Mouse (Mus musculus): Measurements from ENCODE around the gene Tomm34. TPM values are rescaled to one million over a fixed set of nuclear protein-coding genes. Genes with fewer than 3 reads are reported as not detected.

The Tomm34 gene
- polyA plus RNA-seq, 1 experiment from 2014 or later: 50.4 TPM

GRCm38 (mm10) chr2:164082175-164082574 lies 11.2 kb upstream of the Tomm34 start:
- ATAC-seq: no peak
- no peaks in the 10 kb centered on the region for H3K27me3 ChIP-seq (ENCODE audit: control insufficient read depth, insufficient read depth, low read depth, low read length)
- no peak overlapping the region for H3K9ac ChIP-seq (ENCODE audit: low read depth, low read length)
- no peak overlapping the region for H3K27ac ChIP-seq (ENCODE audit: low read length)
- no peaks in the 10 kb centered on the region for H3K4me1 ChIP-seq (ENCODE audit: control insufficient read depth, insufficient read depth, low read length)
- no peak overlapping the region for H3K4me2 ChIP-seq (ENCODE audit: low read length)
- no peaks in the 10 kb centered on the region for H3K9me3 ChIP-seq (replicated peaks; ENCODE audit: control insufficient read depth, low read length, poor library complexity, severe bottlenecking)
- no peak overlapping the region for H3K4me3 ChIP-seq (ENCODE audit: low read depth, low read length)
- peaks cover 40% of the 10 kb centered on the region for H3K36me3 ChIP-seq (ENCODE audit: control insufficient read depth, insufficient read depth, low read length)
- 97% methylated on average over 10 of the region's 10 CpGs for WGBS

DNA sequence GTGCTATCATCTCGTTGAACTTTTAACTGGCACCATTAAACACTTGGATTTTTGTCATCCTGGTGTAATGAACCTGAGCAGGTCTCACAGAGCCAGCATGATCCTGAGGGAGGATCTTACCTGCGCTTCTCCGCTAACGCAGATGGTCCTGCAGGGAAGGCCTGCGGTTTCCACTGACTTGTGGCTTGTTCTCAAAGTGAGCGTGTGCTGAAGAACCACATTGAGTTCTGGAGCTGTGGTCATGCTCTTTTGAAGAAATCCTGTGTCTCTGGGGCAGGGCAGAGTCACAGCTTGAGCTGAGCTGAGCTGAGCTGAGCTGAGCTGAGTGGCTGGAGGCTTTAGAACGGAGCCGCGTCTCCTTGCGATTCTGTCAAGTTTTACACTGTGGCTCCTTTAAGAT lies 10.6 kb upstream of the Tomm34 start:
- 99% methylated on average over 10 of the region's 10 CpGs for WGBS
- H3K4me3 ChIP-seq (ENCODE audit: low read depth, low read length): no peak overlapping the region
- no peak overlapping the region for H3K9ac ChIP-seq (ENCODE audit: low read depth, low read length)
- H3K36me3 ChIP-seq (ENCODE audit: control insufficient read depth, insufficient read depth, low read length): peaks cover 37% of the 10 kb centered on the region
- H3K9me3 ChIP-seq (replicated peaks; ENCODE audit: control insufficient read depth, low read length, poor library complexity, severe bottlenecking): no peaks in the 10 kb centered on the region
- no peak overlapping the region for H3K4me2 ChIP-seq (ENCODE audit: low read length)
- no peaks in the 10 kb centered on the region for H3K4me1 ChIP-seq (ENCODE audit: control insufficient read depth, insufficient read depth, low read length)
- H3K27ac ChIP-seq (ENCODE audit: low read length): no peak overlapping the region
- no peaks in the 10 kb centered on the region for H3K27me3 ChIP-seq (ENCODE audit: control insufficient read depth, insufficient read depth, low read depth, low read length)
- ATAC-seq: no peak

GRCm38 (mm10) chr2:164079488-164079887 lies 8.5 kb upstream of the Tomm34 start:
- no peak for ATAC-seq
- peaks cover 12% of the 10 kb centered on the region for H3K4me1 ChIP-seq (ENCODE audit: control insufficient read depth, insufficient read depth, low read length)
- H3K27ac ChIP-seq (ENCODE audit: low read length): no peak overlapping the region
- no peaks in the 10 kb centered on the region for H3K27me3 ChIP-seq (ENCODE audit: control insufficient read depth, insufficient read depth, low read depth, low read length)
- H3K4me3 ChIP-seq (ENCODE audit: low read depth, low read length): no peak overlapping the region
- 90% methylated on average over 6 of the region's 6 CpGs for WGBS
- no peak overlapping the region for H3K4me2 ChIP-seq (ENCODE audit: low read length)
- H3K9ac ChIP-seq (ENCODE audit: low read depth, low read length): no peak overlapping the region
- no peaks in the 10 kb centered on the region for H3K9me3 ChIP-seq (replicated peaks; ENCODE audit: control insufficient read depth, low read length, poor library complexity, severe bottlenecking)
- H3K36me3 ChIP-seq (ENCODE audit: control insufficient read depth, insufficient read depth, low read length): peaks cover 33% of the 10 kb centered on the region

GRCm38 (mm10) chr2:164077875-164078274 lies 6.9 kb upstream of the Tomm34 start:
- ATAC-seq: no peak
- WGBS: 88% methylated on average over 5 of the region's 5 CpGs
- no peak overlapping the region for H3K4me3 ChIP-seq (ENCODE audit: low read depth, low read length)
- no peak overlapping the region for H3K4me2 ChIP-seq (ENCODE audit: low read length)
- peaks cover 12% of the 10 kb centered on the region for H3K4me1 ChIP-seq (ENCODE audit: control insufficient read depth, insufficient read depth, low read length)
- H3K36me3 ChIP-seq (ENCODE audit: control insufficient read depth, insufficient read depth, low read length): peaks cover 25% of the 10 kb centered on the region
- H3K27ac ChIP-seq (ENCODE audit: low read length): no peak overlapping the region
- no peaks in the 10 kb centered on the region for H3K9me3 ChIP-seq (replicated peaks; ENCODE audit: control insufficient read depth, low read length, poor library complexity, severe bottlenecking)
- no peak overlapping the region for H3K9ac ChIP-seq (ENCODE audit: low read depth, low read length)
- no peaks in the 10 kb centered on the region for H3K27me3 ChIP-seq (ENCODE audit: control insufficient read depth, insufficient read depth, low read depth, low read length)

DNA sequence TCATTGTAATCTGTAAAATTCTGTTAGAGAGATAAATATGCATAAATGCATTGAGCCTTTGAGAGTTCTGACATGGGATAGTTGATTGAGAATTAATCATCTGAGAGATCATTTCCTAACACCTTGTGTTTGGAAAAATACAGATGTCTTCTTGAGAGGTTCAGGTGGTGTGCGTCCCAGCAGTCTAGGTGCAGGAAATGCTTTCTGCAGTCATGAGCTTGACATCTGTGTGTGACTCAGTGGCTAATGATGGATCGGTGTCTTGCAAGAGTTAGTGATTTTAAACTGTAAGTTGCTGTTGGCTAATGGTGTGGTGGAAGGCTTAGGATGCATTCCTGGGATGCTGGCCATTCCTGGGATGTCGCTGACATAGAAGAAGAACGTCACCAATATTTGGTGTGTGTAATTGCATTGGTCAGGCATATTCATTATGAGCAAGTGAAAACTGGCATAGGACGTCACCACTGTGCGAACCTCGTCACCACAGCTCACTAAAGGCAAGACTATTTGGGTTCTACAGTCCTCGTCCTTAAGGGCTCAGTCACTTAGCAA lies 6.0 kb upstream of the Tomm34 start:
- Histone ChIP-seq H3K9ac (ENCODE audit: low read depth, low read length) (no peak overlapping the region), H3K36me3 (ENCODE audit: control insufficient read depth, insufficient read depth, low read length) (peaks cover 18% of the 10 kb centered on the region), H3K4me2 (ENCODE audit: low read length) (no peak overlapping the region), H3K4me1 (ENCODE audit: control insufficient read depth, insufficient read depth, low read length) (peaks cover 12% of the 10 kb centered on the region), H3K4me3 (ENCODE audit: low read depth, low read length) (no peak overlapping the region), H3K27ac (ENCODE audit: low read length) (no peak overlapping the region), H3K27me3 (ENCODE audit: control insufficient read depth, insufficient read depth, low read depth, low read length) (no peaks in the 10 kb centered on the region), H3K9me3 (replicated peaks; ENCODE audit: control insufficient read depth, low read length, poor library complexity, severe bottlenecking) (no peaks in the 10 kb centered on the region)
- ATAC-seq: no peak
- WGBS: 92% methylated on average over 8 of the region's 8 CpGs

DNA sequence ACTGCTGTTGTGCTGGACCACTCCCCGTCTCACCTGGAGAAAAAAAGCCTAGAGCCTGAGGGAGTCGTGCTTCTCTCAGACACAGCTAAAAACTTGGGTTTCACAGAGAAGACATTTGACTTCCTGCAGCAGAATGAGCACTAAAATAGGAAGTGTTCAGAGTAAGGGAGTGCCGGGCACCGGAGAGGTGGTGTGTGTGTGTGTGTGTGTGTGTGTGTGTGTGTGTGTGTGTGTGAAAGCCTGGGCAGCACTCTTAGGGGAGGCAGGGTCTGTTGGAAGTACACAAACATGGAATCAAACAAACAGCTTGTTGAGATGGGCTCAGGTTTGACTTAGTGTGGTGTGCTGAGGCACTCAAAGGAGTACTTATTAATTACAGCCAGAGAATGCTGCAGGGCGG lies 4.1 kb upstream of the Tomm34 start:
- ATAC-seq: no peak
- Histone ChIP-seq H3K36me3 (ENCODE audit: control insufficient read depth, insufficient read depth, low read length) (0 out of 2 replicates have a peak, but pooled peaks cover under 1% of the 10 kb centered on the region), H3K4me3 (ENCODE audit: low read depth, low read length) (peak overlapping the region; percentile 94), H3K4me1 (ENCODE audit: control insufficient read depth, insufficient read depth, low read length) (peaks cover 12% of the 10 kb centered on the region), H3K9me3 (replicated peaks; ENCODE audit: control insufficient read depth, low read length, poor library complexity, severe bottlenecking) (no peaks in the 10 kb centered on the region), H3K4me2 (ENCODE audit: low read length) (peak overlapping the region; percentile 86), H3K27me3 (ENCODE audit: control insufficient read depth, insufficient read depth, low read depth, low read length) (no peaks in the 10 kb centered on the region), H3K27ac (ENCODE audit: low read length) (no peak overlapping the region), H3K9ac (ENCODE audit: low read depth, low read length) (peak overlapping the region; percentile 97; the same call in 1 of the 2 replicates)
- 52% methylated on average over 5 of the region's 5 CpGs for WGBS

DNA sequence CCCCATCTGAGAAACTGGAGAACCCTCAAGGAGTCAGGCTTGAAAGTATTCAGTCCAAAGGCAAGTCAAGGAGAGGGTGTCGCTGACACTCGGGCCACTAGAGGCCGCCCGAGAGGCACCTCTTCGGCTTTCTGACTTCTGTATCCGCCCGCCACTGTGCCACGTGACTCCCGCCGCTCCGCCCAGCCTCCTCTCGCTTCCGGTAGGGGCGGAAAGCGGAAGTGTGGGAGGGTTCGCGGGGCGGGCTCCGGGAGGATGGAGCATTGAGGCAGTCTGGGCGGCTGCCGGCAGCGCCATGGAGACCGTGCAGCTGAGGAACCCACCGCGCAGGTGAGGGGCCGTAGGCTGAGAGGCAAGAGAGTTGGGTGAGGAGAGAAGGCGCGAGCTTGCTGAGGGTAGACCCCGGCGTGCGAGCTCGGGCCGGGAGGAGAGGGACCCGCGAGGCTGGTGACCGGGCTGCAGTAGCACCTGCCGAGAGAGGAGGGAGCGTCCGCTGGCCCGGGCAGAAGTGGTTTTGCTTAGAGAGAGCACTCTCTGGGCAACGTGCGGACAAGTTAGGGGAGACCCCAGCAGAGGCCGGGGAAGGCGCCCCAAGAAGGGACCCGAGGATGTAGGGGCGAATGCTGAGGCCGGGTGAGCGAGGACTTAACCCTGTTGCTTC lies 3.1 kb upstream of the Tomm34 start:
- Histone ChIP-seq H3K9ac (ENCODE audit: low read depth, low read length) (peak overlapping the region; percentile 97), H3K9me3 (replicated peaks; ENCODE audit: control insufficient read depth, low read length, poor library complexity, severe bottlenecking) (no peaks in the 10 kb centered on the region), H3K27ac (ENCODE audit: low read length) (peak overlapping the region; percentile 83), H3K27me3 (ENCODE audit: control insufficient read depth, insufficient read depth, low read depth, low read length) (no peaks in the 10 kb centered on the region), H3K36me3 (ENCODE audit: control insufficient read depth, insufficient read depth, low read length) (no peaks in the 10 kb centered on the region), H3K4me2 (ENCODE audit: low read length) (peak overlapping the region; percentile 86), H3K4me3 (ENCODE audit: low read depth, low read length) (peak overlapping the region; percentile 94), H3K4me1 (ENCODE audit: control insufficient read depth, insufficient read depth, low read length) (peaks cover 22% of the 10 kb centered on the region)
- ATAC-seq: peak; percentile 81
- WGBS: under 1% methylated on average over 47 of the region's 48 CpGs

DNA sequence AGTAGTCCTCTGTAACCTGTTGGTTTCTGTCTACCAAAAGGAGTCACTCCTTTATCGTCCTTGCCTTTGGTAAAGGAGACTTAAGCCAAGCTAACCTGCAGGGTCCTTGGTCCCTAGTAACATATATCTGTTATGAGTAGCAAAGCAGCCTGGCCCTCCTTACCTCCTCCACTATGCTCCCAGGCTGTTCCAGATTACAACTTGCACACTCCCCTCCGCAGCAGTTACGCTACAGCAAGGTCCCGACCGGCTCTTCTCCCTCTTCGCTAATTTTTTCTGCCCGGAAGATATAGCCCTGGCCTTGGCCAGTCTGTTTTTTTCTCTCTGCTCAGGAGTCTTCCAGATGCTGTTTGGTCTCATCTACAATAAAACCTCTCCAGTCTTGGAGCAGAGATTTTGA lies 2.2 kb upstream of the Tomm34 start:
- H3K9me3 ChIP-seq (replicated peaks; ENCODE audit: control insufficient read depth, low read length, poor library complexity, severe bottlenecking): no peaks in the 10 kb centered on the region
- H3K27me3 ChIP-seq (ENCODE audit: control insufficient read depth, insufficient read depth, low read depth, low read length): no peaks in the 10 kb centered on the region
- peaks cover 27% of the 10 kb centered on the region for H3K4me1 ChIP-seq (ENCODE audit: control insufficient read depth, insufficient read depth, low read length)
- H3K36me3 ChIP-seq (ENCODE audit: control insufficient read depth, insufficient read depth, low read length): no peaks in the 10 kb centered on the region
- ATAC-seq: no peak
- WGBS: 89% methylated on average over 7 of the region's 7 CpGs
- H3K9ac ChIP-seq (ENCODE audit: low read depth, low read length): no peak overlapping the region
- no peak overlapping the region for H3K4me2 ChIP-seq (ENCODE audit: low read length)
- H3K4me3 ChIP-seq (ENCODE audit: low read depth, low read length): no peak overlapping the region
- no peak overlapping the region for H3K27ac ChIP-seq (ENCODE audit: low read length)

- H3K27me3 ChIP-seq (ENCODE audit: control insufficient read depth, insufficient read depth, low read depth, low read length): no peaks in the 10 kb centered on the region
- no peak overlapping the region for H3K27ac ChIP-seq (ENCODE audit: low read length)
- 78% methylated on average over 2 of the region's 2 CpGs for WGBS
- no peak overlapping the region for H3K4me2 ChIP-seq (ENCODE audit: low read length)
- no peaks in the 10 kb centered on the region for H3K36me3 ChIP-seq (ENCODE audit: control insufficient read depth, insufficient read depth, low read length)
- H3K9ac ChIP-seq (ENCODE audit: low read depth, low read length): no peak overlapping the region
- H3K9me3 ChIP-seq (replicated peaks; ENCODE audit: control insufficient read depth, low read length, poor library complexity, severe bottlenecking): no peaks in the 10 kb centered on the region
- peaks cover 27% of the 10 kb centered on the region for H3K4me1 ChIP-seq (ENCODE audit: control insufficient read depth, insufficient read depth, low read length)
- H3K4me3 ChIP-seq (ENCODE audit: low read depth, low read length): no peak overlapping the region
- ATAC-seq: no peak
Measured at GRCm38 (mm10) chr2:164072109-164072508, 1.1 kb upstream of the Tomm34 start.

All from midbrain, embryonic 16.5 days (tissue).